Mouse (Mus musculus) E14TG2a.4 (cell line): ENCODE results near the gene Ssbp2.

Source experiments
- CTCF ChIP-seq: conservative IDR thresholded peaks from 2 replicates; pipeline ENCODE4 v1.5.1; 2014; ENCODE audit warnings: low read length
- NANOG ChIP-seq: IDR thresholded peaks from 2 replicates; pipeline ENCODE4 v1.6.1; 2014; ENCODE audit warnings: borderline replicate concordance, low read length, mixed read lengths
- POU5F1 ChIP-seq: IDR thresholded peaks from 2 replicates; pipeline ENCODE4 v1.6.1; 2014; ENCODE audit warnings: low read length, borderline replicate concordance

GRCm38 (mm10) chr13:91471566-91471965 is 11.5 kb downstream of the Ssbp2 start:
- TF ChIP-seq CTCF, result no peak
- no peak for TF ChIP-seq POU5F1
- TF ChIP-seq NANOG, result no peak
